Mouse (Mus musculus) neural tube, embryonic 14.5 days (tissue): ENCODE measurements around the gene Cyp4a30b. TPM values are rescaled to one million over a fixed set of nuclear protein-coding genes. Genes with fewer than 3 reads are reported as not detected.
"Not testable (repeated sequence)": the region's sequence is repeated elsewhere in the genome, so short reads cannot be mapped to it uniquely, and the experiment has no call there.

Experiments used
- ATAC-seq: fragments of 200-750 bp; cut with Nextera tagmentation; 2 replicates; pipeline ENCODE4 v1.8.0; 2017; ENCODE audit warnings: low read depth, mild to moderate bottlenecking, moderate TSS enrichment, moderate library complexity
- H3K27ac ChIP-seq: fragments of 300-500 bp; sonication (generic); 2 replicates; pipeline ENCODE4 v1.5.1; 2014; ENCODE audit warnings: low read depth, mild to moderate bottlenecking, control low read depth, low read length, moderate library complexity, mixed read lengths
- H3K27me3 ChIP-seq: fragments of 300-500 bp; sonication (generic); 2 replicates; pipeline ENCODE4 v1.6.1; 2014; ENCODE audit warnings: low read length; ENCODE audit not compliant: control insufficient read depth, insufficient read depth
- H3K36me3 ChIP-seq: fragments of 300-500 bp; sonication (generic); 2 replicates; pipeline ENCODE4 v1.6.1; 2014; ENCODE audit warnings: low read length, mixed read lengths; ENCODE audit not compliant: control insufficient read depth, insufficient read depth
- H3K4me1 ChIP-seq: fragments of 300-500 bp; sonication (generic); 2 replicates; pipeline ENCODE4 v1.6.1; 2014; ENCODE audit warnings: low read length; ENCODE audit not compliant: control insufficient read depth, insufficient read depth
- H3K4me2 ChIP-seq: fragments of 300-500 bp; sonication (generic); 2 replicates; pipeline ENCODE4 v1.6.1; 2014; ENCODE audit warnings: mild to moderate bottlenecking, low read depth, low read length, control low read depth
- H3K4me3 ChIP-seq: fragments of 300-500 bp; sonication (generic); 2 replicates; pipeline ENCODE4 v1.5.1; 2014; ENCODE audit warnings: low read depth, low read length, control low read depth, mixed read lengths
- H3K9ac ChIP-seq: fragments of 300-500 bp; sonication (generic); replicated peaks from 2 replicates; pipeline ENCODE4 v1.6.1; 2014; ENCODE audit warnings: low read depth, mild to moderate bottlenecking, control low read depth, low read length, mixed read lengths
- H3K9me3 ChIP-seq: fragments of 300-500 bp; sonication (generic); 2 replicates; pipeline ENCODE4 v1.6.1; 2016; ENCODE audit warnings: low read length; ENCODE audit not compliant: control insufficient read depth
- WGBS: fragments of 180-500 bp; shearing (Covaris S2); extraction: QIAGEN DNeasy Blood & Tissue Kit; methylation state at CpG from one replicate; pipeline ENCODE4 v1.1.7; 2014; 5-methylcytosine and 5-hydroxymethylcytosine counted together
- polyA plus RNA-seq: library from polyadenylated mRNA; unstranded; fragments of >200 nt; fragmentation: Nextera tagmentation; extraction: Ambion mirVana; gene quantifications from 2 replicates; pipeline ENCODE4 v1.2.1, GENCODE M21; 2014

Cyp4a30b gene
- polyA plus RNA-seq, 1 experiment from 2014 or later: not detected

- not testable (repeated sequence) for H3K4me2 ChIP-seq, H3K4me3 ChIP-seq, H3K36me3 ChIP-seq, H3K9me3 ChIP-seq, H3K4me1 ChIP-seq, ATAC-seq, H3K9ac ChIP-seq, H3K27ac ChIP-seq, H3K27me3 ChIP-seq
- 94% methylated on average over 5 of the region's 5 CpGs for WGBS
These were observed 65.6 kb downstream of the Cyp4a30b start, which contains the start of gene Cyp4a10 for GRCm38 (mm10) chr4:115518000-115518399. TSS of gene Cyp4a10 (plus strand) at chr4:115518264.

GRCm38 (mm10) chr4:115519444-115519843 is 67.0 kb downstream of the Cyp4a30b start:
- H3K4me1 ChIP-seq: no peaks in the 10 kb centered on the region
- H3K27me3 ChIP-seq: no peaks in the 10 kb centered on the region
- H3K4me2 ChIP-seq: no peak overlapping the region
- WGBS: 83% methylated on average over 4 of the region's 4 CpGs
- no peaks in the 10 kb centered on the region for H3K9me3 ChIP-seq
- no peak overlapping the region for H3K4me3 ChIP-seq
- no peak overlapping the region for H3K27ac ChIP-seq
- ATAC-seq: no peak
- H3K9ac ChIP-seq: no peak overlapping the region
- no peaks in the 10 kb centered on the region for H3K36me3 ChIP-seq

Other genes starting within 250 kb of the Cyp4a30b start
- not detected in 2 replicates for gene Cyp4a29, start 210.5 kb upstream of the Cyp4a30b start, polyA plus RNA-seq
- not detected in 2 replicates for gene Cyp4a12a, start 153.6 kb upstream of the Cyp4a30b start, polyA plus RNA-seq
- gene Cyp4a12b, start 41.0 kb upstream of the Cyp4a30b start, polyA plus RNA-seq: not detected in 2 replicates
- not detected in 2 replicates for gene Cyp4a14, start 43.5 kb downstream of the Cyp4a30b start, polyA plus RNA-seq
- gene Cyp4a10, start 65.7 kb downstream of the Cyp4a30b start, polyA plus RNA-seq: not detected in 2 replicates
- gene Cyp4a31, start 111.0 kb downstream of the Cyp4a30b start, polyA plus RNA-seq: not detected in 2 replicates
- not detected in 2 replicates for gene Cyp4a32, start 148.4 kb downstream of the Cyp4a30b start, polyA plus RNA-seq
- 0.18 and 0.48 TPM in 2 replicates for gene Cyp4b1, start 195.1 kb downstream of the Cyp4a30b start, polyA plus RNA-seq